Mouse (Mus musculus) bone marrow, adult 2 months (tissue): ENCODE data around the gene Zfp592.

Source experiments
- CTCF ChIP-seq: fragments of 200-500 bp; IDR thresholded peaks from 2 replicates; pipeline ENCODE4 v1.5.1; 2011; ENCODE audit warnings: low read length, control low read depth; ENCODE audit not compliant: control insufficient read depth, insufficient read depth
- POLR2A ChIP-seq: fragments of 200-500 bp; IDR thresholded peaks from 2 replicates; pipeline ENCODE4 v1.6.1; 2011; ENCODE audit warnings: low read depth, mild to moderate bottlenecking, control low read depth, low read length, borderline replicate concordance; ENCODE audit not compliant: control insufficient read depth

DNA sequence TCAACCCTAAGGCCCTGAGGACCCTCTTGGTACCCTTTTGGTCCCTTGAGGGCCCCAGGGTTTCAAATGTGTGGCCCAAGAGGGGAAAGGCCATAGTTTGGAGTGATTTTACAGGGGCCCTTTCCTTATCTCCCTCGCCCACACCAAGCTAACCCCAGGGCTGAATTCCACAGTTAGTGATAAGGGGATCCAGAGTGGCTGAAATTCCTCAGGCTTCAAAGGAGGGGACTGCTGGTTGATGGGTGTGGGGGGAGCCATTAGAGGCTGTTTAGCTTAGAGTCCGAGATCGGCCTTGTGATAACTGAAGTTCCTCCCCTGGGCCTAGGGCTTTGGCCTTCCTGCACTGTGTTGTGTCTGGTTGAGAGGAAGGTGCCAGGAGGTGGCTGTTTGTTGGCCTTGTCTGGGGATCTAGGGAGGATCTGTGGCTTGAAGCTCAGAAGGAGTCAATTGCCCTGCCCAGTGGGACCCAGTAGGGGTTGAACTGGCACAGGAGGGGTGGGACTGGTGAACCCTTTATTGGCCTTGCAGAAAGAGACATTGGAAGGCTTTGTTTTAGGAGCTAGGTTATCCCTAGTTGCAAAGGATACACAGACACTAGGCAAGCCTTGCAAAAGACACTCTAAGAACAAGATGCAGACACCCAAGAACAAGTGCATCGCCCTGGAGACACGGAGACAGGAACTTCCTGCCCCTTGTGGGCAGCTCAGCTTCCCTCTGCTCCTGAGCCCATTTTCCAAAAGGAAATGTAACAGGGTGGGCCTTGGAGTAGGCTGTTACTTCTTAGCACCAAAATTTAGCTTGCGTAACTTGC, 64.6 kb downstream of the Zfp592 start:
- TF ChIP-seq POLR2A (no peak), CTCF (no peak)
